Mouse (Mus musculus) heart, embryonic 12.5 days (tissue): ENCODE results near the gene 4930469K13Rik. TPM values are rescaled to one million over a fixed set of nuclear protein-coding genes. Genes with fewer than 3 reads are reported as not detected.

Experiments used
- ATAC-seq: fragments of 200-750 bp; cut with Nextera tagmentation; 2 replicates; pipeline ENCODE4 v1.8.0; 2017; ENCODE audit warnings: moderate TSS enrichment, moderate library complexity; ENCODE audit not compliant: insufficient number of reproducible peaks, low FRiP score
- H3K27ac ChIP-seq: fragments of 300-500 bp; sonication (generic); 2 replicates; pipeline ENCODE4 v1.5.1; 2016; ENCODE audit warnings: mild to moderate bottlenecking, moderate library complexity; ENCODE audit not compliant: poor library complexity, severe bottlenecking
- H3K27me3 ChIP-seq: fragments of 300-500 bp; sonication (generic); replicated peaks from 2 replicates; pipeline ENCODE4 v1.6.1; 2016; ENCODE audit warnings: mild to moderate bottlenecking, moderate library complexity
- H3K36me3 ChIP-seq: fragments of 300-500 bp; sonication (generic); 2 replicates; pipeline ENCODE4 v1.6.1; 2016; ENCODE audit warnings: mild to moderate bottlenecking, moderate library complexity
- H3K4me1 ChIP-seq: fragments of 300-500 bp; sonication (generic); replicated peaks from 2 replicates; pipeline ENCODE4 v1.6.1; 2016; ENCODE audit warnings: mild to moderate bottlenecking
- H3K4me2 ChIP-seq: fragments of 300-500 bp; sonication (generic); 2 replicates; pipeline ENCODE4 v1.6.1; 2016; ENCODE audit warnings: mild to moderate bottlenecking, moderate library complexity
- H3K4me3 ChIP-seq: fragments of 300-500 bp; sonication (generic); 2 replicates; pipeline ENCODE4 v1.5.1; 2016; ENCODE audit warnings: mild to moderate bottlenecking
- H3K9ac ChIP-seq: fragments of 300-500 bp; sonication (generic); 2 replicates; pipeline ENCODE4 v1.6.1; 2016; ENCODE audit warnings: mild to moderate bottlenecking, moderate library complexity
- H3K9me3 ChIP-seq: fragments of 300-500 bp; sonication (generic); replicated peaks from 2 replicates; pipeline ENCODE4 v1.6.1; 2016; ENCODE audit warnings: mild to moderate bottlenecking, moderate library complexity
- WGBS: fragments of 180-500 bp; shearing (Covaris S2); methylation state at CpG from one replicate; pipeline ENCODE4 v1.1.7; 2016; 5-methylcytosine and 5-hydroxymethylcytosine counted together
- polyA plus RNA-seq: library from polyadenylated mRNA; unstranded; fragments of >200 nt; fragmentation: Nextera tagmentation; extraction: Ambion mirVana; gene quantifications from 2 replicates; pipeline ENCODE4 v1.2.1, GENCODE M21; 2016

The 4930469K13Rik gene
- polyA plus RNA-seq, 1 experiment from 2014 or later = not detected

- Histone ChIP-seq H3K4me1 (peaks cover 1% of the 10 kb centered on the region; the same call in 1 of the 2 replicates), H3K4me2 (no peak overlapping the region), H3K36me3 (no peaks in the 10 kb centered on the region), H3K9ac (no peak overlapping the region), H3K27me3 (no peaks in the 10 kb centered on the region), H3K9me3 (no peaks in the 10 kb centered on the region), H3K4me3 (no peak overlapping the region), H3K27ac (no peak overlapping the region)
- no peak for ATAC-seq
- 70% methylated on average over 1 of the region's 1 CpGs for WGBS
Measured at GRCm38 (mm10) chr11:34056715-34057114, 41.6 kb downstream of the 4930469K13Rik start.

GRCm38 (mm10) chr11:34054031-34054727 is 44.2 kb downstream of the 4930469K13Rik start:
- Histone ChIP-seq H3K9ac (no peak overlapping the region), H3K36me3 (no peaks in the 10 kb centered on the region), H3K4me1 (no peaks in the 10 kb centered on the region), H3K27ac (no peak overlapping the region), H3K4me3 (no peak overlapping the region), H3K9me3 (no peaks in the 10 kb centered on the region), H3K27me3 (no peaks in the 10 kb centered on the region), H3K4me2 (no peak overlapping the region)
- WGBS = 77% methylated on average over 7 of the region's 7 CpGs
- no peak for ATAC-seq

GRCm38 (mm10) chr11:34053031-34053818 is 45.1 kb downstream of the 4930469K13Rik start:
- Histone ChIP-seq H3K27ac (no peak overlapping the region), H3K27me3 (no peaks in the 10 kb centered on the region), H3K4me2 (no peak overlapping the region), H3K36me3 (no peaks in the 10 kb centered on the region), H3K9ac (no peak overlapping the region), H3K4me3 (no peak overlapping the region), H3K9me3 (no peaks in the 10 kb centered on the region), H3K4me1 (no peaks in the 10 kb centered on the region)
- ATAC-seq = no peak
- 75% methylated on average over 6 of the region's 6 CpGs for WGBS

- Histone ChIP-seq H3K27ac (no peak overlapping the region), H3K4me3 (no peak overlapping the region), H3K4me1 (no peaks in the 10 kb centered on the region), H3K27me3 (no peaks in the 10 kb centered on the region), H3K9me3 (no peaks in the 10 kb centered on the region), H3K9ac (no peak overlapping the region), H3K36me3 (no peaks in the 10 kb centered on the region), H3K4me2 (no peak overlapping the region)
- ATAC-seq = no peak
- 64% methylated on average over 2 of the region's 2 CpGs for WGBS
Measured at GRCm38 (mm10) chr11:34050643-34051042, 47.7 kb downstream of the 4930469K13Rik start.

- Histone ChIP-seq H3K9ac (no peak overlapping the region), H3K4me1 (no peaks in the 10 kb centered on the region), H3K4me2 (no peak overlapping the region), H3K36me3 (no peaks in the 10 kb centered on the region), H3K4me3 (no peak overlapping the region), H3K27me3 (no peaks in the 10 kb centered on the region), H3K27ac (no peak overlapping the region), H3K9me3 (no peaks in the 10 kb centered on the region)
- no peak for ATAC-seq
- WGBS = 69% methylated on average over 1 of the region's 1 CpGs
Measured at GRCm38 (mm10) chr11:34050063-34050462, 48.3 kb downstream of the 4930469K13Rik start.

- Histone ChIP-seq H3K9ac (no peak overlapping the region), H3K9me3 (no peaks in the 10 kb centered on the region), H3K4me2 (no peak overlapping the region), H3K4me3 (no peak overlapping the region), H3K27me3 (no peaks in the 10 kb centered on the region), H3K36me3 (no peaks in the 10 kb centered on the region), H3K27ac (no peak overlapping the region), H3K4me1 (no peaks in the 10 kb centered on the region)
- ATAC-seq = no peak
- WGBS = 88% methylated on average over 1 of the region's 1 CpGs
Measured at GRCm38 (mm10) chr11:34049125-34049379, 49.3 kb downstream of the 4930469K13Rik start.

- Histone ChIP-seq H3K36me3 (no peaks in the 10 kb centered on the region), H3K4me1 (no peaks in the 10 kb centered on the region), H3K9me3 (no peaks in the 10 kb centered on the region), H3K27ac (no peak overlapping the region), H3K4me3 (no peak overlapping the region), H3K9ac (no peak overlapping the region), H3K4me2 (no peak overlapping the region), H3K27me3 (no peaks in the 10 kb centered on the region)
- 81% methylated on average over 8 of the region's 8 CpGs for WGBS
- no peak for ATAC-seq
Measured at GRCm38 (mm10) chr11:34048375-34049124, 49.8 kb downstream of the 4930469K13Rik start.

- H3K27me3 ChIP-seq = no peaks in the 10 kb centered on the region
- no peak for ATAC-seq
- H3K4me1 ChIP-seq = no peaks in the 10 kb centered on the region; the same call in 1 of the 2 replicates
- no peak overlapping the region for H3K4me3 ChIP-seq
- H3K27ac ChIP-seq = no peak overlapping the region
- H3K36me3 ChIP-seq = no peaks in the 10 kb centered on the region
- no peak overlapping the region for H3K4me2 ChIP-seq
- no peaks in the 10 kb centered on the region for H3K9me3 ChIP-seq
- 74% methylated on average over 5 of the region's 5 CpGs for WGBS
- no peak overlapping the region for H3K9ac ChIP-seq
Measured at GRCm38 (mm10) chr11:34047542-34047937, 50.8 kb downstream of the 4930469K13Rik start.

GRCm38 (mm10) chr11:34046767-34047541 is 51.4 kb downstream of the 4930469K13Rik start, which contains the start of gene Lcp2:
Lcp2 (plus strand) TSS chr11:34046920.
- Histone ChIP-seq H3K36me3 (no peaks in the 10 kb centered on the region), H3K27me3 (no peaks in the 10 kb centered on the region), H3K4me1 (no peaks in the 10 kb centered on the region; the same call in 1 of the 2 replicates), H3K9me3 (no peaks in the 10 kb centered on the region), H3K27ac (no peak within 1 kb of the TSS), H3K9ac (no peak within 1 kb of the TSS), H3K4me2 (no peak within 1 kb of the TSS), H3K4me3 (no peak within 1 kb of the TSS)
- ATAC-seq = no peak
- WGBS = 70% methylated on average over 6 of the region's 6 CpGs

- no peak overlapping the region for H3K4me3 ChIP-seq
- no peaks in the 10 kb centered on the region for H3K27me3 ChIP-seq
- no peaks in the 10 kb centered on the region; the same call in 1 of the 2 replicates for H3K4me1 ChIP-seq
- H3K36me3 ChIP-seq = no peaks in the 10 kb centered on the region
- H3K4me2 ChIP-seq = no peak overlapping the region
- H3K9me3 ChIP-seq = no peaks in the 10 kb centered on the region
- 54% methylated on average over 1 of the region's 1 CpGs for WGBS
- H3K9ac ChIP-seq = no peak overlapping the region
- H3K27ac ChIP-seq = no peak overlapping the region
- no peak for ATAC-seq
Measured at GRCm38 (mm10) chr11:34042808-34043207, 55.5 kb downstream of the 4930469K13Rik start.
